Mouse (Mus musculus): ENCODE measurements at regions not wholly inside any gene's neighbourhood (a gene's known extent, or its start where the extent isn't known, plus 50 kb on each side); places are given as distances from the start of the nearest gene placed in this dataset.

GRCm38 (mm10) chr5:119602001-119602400, 68.5 kb upstream of the Tbx3 start:
- Histone ChIP-seq H3K27ac (no peak overlapping the region), H3K9ac (no peak overlapping the region), H3K4me1 (peaks cover 18% of the 10 kb centered on the region), H3K27me3 (peaks cover 33% of the 10 kb centered on the region), H3K9me3 (peaks cover 7% of the 10 kb centered on the region), H3K36me3 (no peaks in the 10 kb centered on the region; the same call in 1 of the 2 replicates), H3K4me3 (no peak overlapping the region), H3K4me2 (replicated peaks) (no peak overlapping the region)
- WGBS: 47% methylated on average over 15 of the region's 16 CpGs
- no peak for ATAC-seq (ENCODE audit: low FRiP score, low read depth)

GRCm38 (mm10) chr5:119605444-119605843, 65.0 kb upstream of the Tbx3 start:
- H3K9me3 ChIP-seq: peaks cover 7% of the 10 kb centered on the region
- H3K4me1 ChIP-seq: peaks cover 9% of the 10 kb centered on the region
- H3K27me3 ChIP-seq: peaks cover 36% of the 10 kb centered on the region
- no peaks in the 10 kb centered on the region; the same call in 1 of the 2 replicates for H3K36me3 ChIP-seq
- H3K4me2 ChIP-seq (replicated peaks): no peak overlapping the region
- no peak for ATAC-seq (ENCODE audit: low FRiP score, low read depth)
- WGBS: 60% methylated on average over 7 of the region's 7 CpGs
- no peak overlapping the region for H3K9ac ChIP-seq
- no peak overlapping the region for H3K27ac ChIP-seq
- no peak overlapping the region for H3K4me3 ChIP-seq

GRCm38 (mm10) chr5:119613413-119613812, 57.1 kb upstream of the Tbx3 start:
- no peak overlapping the region for H3K27ac ChIP-seq
- 24% methylated on average over 6 of the region's 6 CpGs for WGBS
- peak; percentile 35; the same call in 1 of the 2 replicates for ATAC-seq (ENCODE audit: low FRiP score, low read depth)

GRCm38 (mm10) chr5:119613981-119614770, 56.3 kb upstream of the Tbx3 start:
- H3K27me3 ChIP-seq: peaks cover 88% of the 10 kb centered on the region
- no peaks in the 10 kb centered on the region for H3K9me3 ChIP-seq
- WGBS: 87% methylated on average over 10 of the region's 10 CpGs

More at GRCm38 (mm10) chr5:119613413-119613812, 57.1 kb upstream of the Tbx3 start:
- Histone ChIP-seq H3K9me3 (no peaks in the 10 kb centered on the region), H3K36me3 (no peaks in the 10 kb centered on the region), H3K27me3 (peaks cover 92% of the 10 kb centered on the region), H3K4me3 (no peak overlapping the region), H3K4me2 (replicated peaks) (no peak overlapping the region), H3K4me1 (peaks cover 18% of the 10 kb centered on the region), H3K9ac (no peak overlapping the region)

GRCm38 (mm10) chr5:119615681-119616080, 54.8 kb upstream of the Tbx3 start:
- ATAC-seq (ENCODE audit: low FRiP score, low read depth): no peak
- peaks cover 27% of the 10 kb centered on the region for H3K4me1 ChIP-seq
- no peak overlapping the region for H3K4me3 ChIP-seq
- H3K4me2 ChIP-seq (replicated peaks): no peak overlapping the region
- 12% methylated on average over 5 of the region's 5 CpGs for WGBS
- H3K27me3 ChIP-seq: peaks cover 82% of the 10 kb centered on the region
- H3K9me3 ChIP-seq: no peaks in the 10 kb centered on the region
- no peak overlapping the region for H3K27ac ChIP-seq
- H3K36me3 ChIP-seq: no peaks in the 10 kb centered on the region
- H3K9ac ChIP-seq: no peak overlapping the region

More at GRCm38 (mm10) chr5:119613981-119614770, 56.3 kb upstream of the Tbx3 start:
- Histone ChIP-seq H3K4me3 (no peak overlapping the region), H3K4me2 (replicated peaks) (no peak overlapping the region), H3K36me3 (no peaks in the 10 kb centered on the region), H3K9ac (no peak overlapping the region), H3K4me1 (peaks cover 14% of the 10 kb centered on the region), H3K27ac (no peak overlapping the region)
- ATAC-seq (ENCODE audit: low FRiP score, low read depth): no peak

GRCm38 (mm10) chr5:119617856-119618255, 52.6 kb upstream of the Tbx3 start:
- WGBS: 94% methylated on average over 2 of the region's 2 CpGs
- H3K27me3 ChIP-seq: peaks cover 82% of the 10 kb centered on the region
- H3K4me2 ChIP-seq (replicated peaks): no peak overlapping the region
- no peak overlapping the region for H3K4me3 ChIP-seq
- no peak for ATAC-seq (ENCODE audit: low FRiP score, low read depth)
- H3K36me3 ChIP-seq: no peaks in the 10 kb centered on the region
- H3K9me3 ChIP-seq: no peaks in the 10 kb centered on the region
- no peak overlapping the region for H3K9ac ChIP-seq
- no peak overlapping the region for H3K27ac ChIP-seq
- H3K4me1 ChIP-seq: peaks cover 23% of the 10 kb centered on the region

GRCm38 (mm10) chr5:119619906-119620305, 50.6 kb upstream of the Tbx3 start:
- no peak overlapping the region for H3K9ac ChIP-seq
- H3K4me2 ChIP-seq (replicated peaks): no peak overlapping the region; the same call in 1 of the 2 replicates
- peaks cover 83% of the 10 kb centered on the region for H3K27me3 ChIP-seq
- WGBS: 9% methylated on average over 8 of the region's 8 CpGs
- H3K36me3 ChIP-seq: no peaks in the 10 kb centered on the region
- no peaks in the 10 kb centered on the region for H3K9me3 ChIP-seq
- H3K27ac ChIP-seq: peak overlapping the region; percentile 61; the same call in 1 of the 2 replicates
- H3K4me3 ChIP-seq: no peak overlapping the region
- peaks cover 23% of the 10 kb centered on the region for H3K4me1 ChIP-seq
- ATAC-seq (ENCODE audit: low FRiP score, low read depth): peak; percentile 19; the same call in 1 of the 2 replicates

Measured in limb, embryonic 13.5 days (tissue).